Mouse (Mus musculus) neutrophil, adult 65 days (primary cell): ENCODE measurements around the gene Lrrtm1. TPM values are rescaled to one million over a fixed set of nuclear protein-coding genes. Genes with fewer than 3 reads are reported as not detected.

Experiments used
- total RNA-seq: library from RNA; stranded (reverse); gene quantifications from 2 replicates; pipeline ENCODE4 v1.2.4, GENCODE M21; 2023

The Lrrtm1 gene
- total RNA-seq, result not detected in 2 replicates

DNA sequence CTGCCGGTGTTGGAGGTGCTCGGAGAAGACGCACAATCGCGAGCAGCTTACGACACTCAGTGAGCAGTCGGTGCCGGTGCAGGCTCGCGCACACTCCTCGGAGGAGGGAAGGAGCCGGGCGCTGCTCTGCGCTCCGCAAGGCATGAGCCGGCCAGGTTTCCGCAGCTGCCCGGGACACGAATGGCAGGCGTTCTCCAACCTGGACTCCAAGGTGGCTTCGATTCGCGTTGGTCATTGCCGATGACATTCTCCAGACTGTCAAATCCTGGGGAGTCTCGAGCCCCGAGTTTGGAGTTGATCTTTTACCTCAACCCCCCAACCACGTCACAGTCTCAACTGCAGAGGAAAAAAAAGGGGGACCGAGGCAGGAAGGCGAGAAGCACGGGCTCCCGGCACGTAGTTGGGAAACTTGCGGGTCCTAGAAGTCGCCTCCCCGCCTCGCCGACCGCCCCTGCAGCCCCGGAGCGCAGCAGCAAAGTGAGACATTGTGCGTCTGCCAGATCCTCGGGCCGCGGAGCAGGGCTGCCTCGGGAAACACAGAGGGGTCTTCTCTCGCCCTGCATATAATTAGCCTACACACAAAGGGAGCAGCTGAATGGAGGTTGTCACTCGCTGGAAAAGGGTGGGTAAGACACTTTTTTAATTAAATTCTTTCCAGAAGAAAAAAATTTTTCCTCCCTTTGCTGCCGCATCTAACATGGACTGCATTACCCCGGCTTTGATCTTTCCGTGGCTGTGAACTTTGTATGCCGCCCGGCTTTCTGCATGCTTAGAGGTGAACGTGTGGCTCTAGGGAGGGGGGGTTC lies at the start of gene Lrrtm1:
Lrrtm1 (plus strand) TSS at position 89 of the 806 bp plus-strand sequence.

